Mouse (Mus musculus): ENCODE measurements around the gene Anapc4. TPM values are rescaled to one million over a fixed set of nuclear protein-coding genes. Genes with fewer than 3 reads are reported as not detected.

Anapc4 gene
- total and polyA plus RNA-seq, 3 experiments, result 7.8 to 132 (median 72.5) TPM

DNA sequence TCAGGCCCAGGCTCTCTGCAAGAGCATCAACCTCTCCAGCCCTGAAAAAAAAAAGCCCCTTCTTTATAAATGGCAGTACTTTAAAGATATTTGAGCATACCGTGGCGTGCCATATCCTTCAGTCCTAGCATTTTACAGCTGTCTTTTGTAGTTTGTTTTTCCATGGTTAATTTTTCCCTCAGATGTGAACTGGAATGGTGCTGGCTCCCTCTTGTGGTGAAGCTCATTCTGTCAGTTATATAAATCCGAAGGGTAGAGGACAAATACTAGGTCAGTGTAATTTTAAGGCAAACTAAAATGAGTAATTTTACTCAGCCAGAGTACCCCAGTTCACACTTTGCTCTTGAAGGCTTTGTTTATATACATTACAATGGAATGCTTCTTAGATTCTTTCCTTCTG, 12.1 kb upstream of the Anapc4 start:
- Histone ChIP-seq H3K4me3 (ENCODE audit: low read depth, low read length) (no peak overlapping the region), H3K9me3 (replicated peaks) (no peaks in the 10 kb centered on the region), H3K4me1 (ENCODE audit: insufficient read depth, low read depth, low read length) (0 out of 2 replicates have a peak, but pooled peaks cover 3% of the 10 kb centered on the region), H3K27me3 (ENCODE audit: insufficient read depth, low read length) (no peaks in the 10 kb centered on the region), H3K36me3 (replicated peaks) (peaks cover 79% of the 10 kb centered on the region)
- ATAC-seq (ENCODE audit: extremely low read depth, insufficient number of reproducible peaks, low FRiP score, poor library complexity, severe bottlenecking), result peak; percentile 15; the same call in 1 of the 2 replicates
- 0 out of 2 replicates have a peak, but pooled peaks have one; percentile 31 for TF ChIP-seq CTCF (IDR thresholded peaks at IDR 0.05; ENCODE audit: low read depth, low read length)
- no peak for TF ChIP-seq TAL1 (conservative IDR thresholded peaks at IDR 0.05; ENCODE audit: low read depth, low read length)
- peak; percentile 9 for DNase-seq (ENCODE audit: low spot score)

DNA sequence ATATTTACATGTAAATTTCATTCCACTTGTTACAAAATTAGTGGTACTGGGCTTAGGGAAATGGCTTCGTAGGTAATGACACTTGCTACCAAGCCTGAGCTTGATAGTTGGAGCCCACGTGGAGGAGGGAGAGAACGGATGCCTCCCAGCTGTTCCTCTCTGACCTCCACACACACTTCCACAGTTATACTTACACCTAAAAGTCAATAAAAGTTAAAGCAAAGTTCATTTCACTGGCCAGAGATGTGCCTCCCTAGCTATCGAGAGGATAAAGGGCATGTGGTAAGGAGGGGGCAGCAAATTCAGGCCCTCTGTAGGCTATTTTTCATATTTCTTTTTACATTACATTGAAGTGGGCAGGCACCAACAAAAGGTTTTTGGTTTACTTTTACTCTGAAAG, 5.9 kb upstream of the Anapc4 start:
- Histone ChIP-seq H3K4me3 (ENCODE audit: low read depth, low read length) (no peak overlapping the region), H3K4me1 (ENCODE audit: insufficient read depth, low read depth, low read length) (peaks cover 6% of the 10 kb centered on the region), H3K36me3 (replicated peaks) (peaks cover 49% of the 10 kb centered on the region), H3K27me3 (ENCODE audit: insufficient read depth, low read length) (no peaks in the 10 kb centered on the region), H3K9me3 (replicated peaks) (0 out of 2 replicates have a peak, but pooled peaks cover 3% of the 10 kb centered on the region)
- ATAC-seq (ENCODE audit: extremely low read depth, insufficient number of reproducible peaks, low FRiP score, poor library complexity, severe bottlenecking) (no peak), DNase-seq (ENCODE audit: low spot score) (no peak)
- TF ChIP-seq GATA1 (IDR thresholded peaks at IDR 0.05; ENCODE audit: borderline replicate concordance, low read length) (no peak), POLR2AphosphoS5 (IDR thresholded peaks at IDR 0.05; ENCODE audit: insufficient replicate concordance, low read depth, low read length) (no peak), GATA2 (IDR thresholded peaks at IDR 0.05; ENCODE audit: borderline replicate concordance, low read depth, low read length) (no peak), TAL1 (conservative IDR thresholded peaks at IDR 0.05; ENCODE audit: low read depth, low read length) (no peak), CTCF (IDR thresholded peaks at IDR 0.05; ENCODE audit: low read depth, low read length) (no peak)

DNA sequence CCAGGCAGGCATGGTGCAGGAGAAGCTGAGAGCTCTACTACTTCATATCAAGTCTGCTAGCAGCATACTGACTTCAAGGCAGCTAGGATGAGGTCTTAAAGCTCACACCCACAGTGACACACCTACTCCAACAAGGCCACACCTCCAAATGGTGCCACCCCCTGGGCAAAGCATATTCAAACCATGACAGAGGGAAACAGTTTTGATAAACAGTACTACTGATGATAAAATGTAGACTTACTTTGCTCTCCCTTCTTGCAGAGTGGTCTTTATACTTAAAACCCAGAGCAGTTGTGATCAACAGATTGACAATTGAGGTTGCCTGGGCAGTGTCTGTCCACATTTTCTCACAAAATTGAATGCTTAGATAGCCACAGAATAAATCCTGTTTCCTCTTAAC, 807 bp upstream of the Anapc4 start:
- Histone ChIP-seq H3K27me3 (ENCODE audit: insufficient read depth, low read length) (no peaks in the 10 kb centered on the region), H3K4me3 (ENCODE audit: low read depth, low read length) (peak overlapping the region; percentile 88; the same call in 1 of the 2 replicates), H3K4me1 (ENCODE audit: insufficient read depth, low read depth, low read length) (peaks cover 33% of the 10 kb centered on the region), H3K9me3 (replicated peaks) (0 out of 2 replicates have a peak, but pooled peaks cover 3% of the 10 kb centered on the region), H3K36me3 (replicated peaks) (peaks cover 31% of the 10 kb centered on the region)
- no peak for DNase-seq (ENCODE audit: low spot score)
- ATAC-seq (ENCODE audit: extremely low read depth, insufficient number of reproducible peaks, low FRiP score, poor library complexity, severe bottlenecking), result no peak
- TF ChIP-seq POLR2AphosphoS5 (IDR thresholded peaks at IDR 0.05; ENCODE audit: insufficient replicate concordance, low read depth, low read length) (no peak), GATA2 (IDR thresholded peaks at IDR 0.05; ENCODE audit: borderline replicate concordance, low read depth, low read length) (no peak), TAL1 (conservative IDR thresholded peaks at IDR 0.05; ENCODE audit: low read depth, low read length) (no peak), GATA1 (IDR thresholded peaks at IDR 0.05; ENCODE audit: borderline replicate concordance, low read length) (no peak), CTCF (IDR thresholded peaks at IDR 0.05; ENCODE audit: low read depth, low read length) (no peak)

DNA sequence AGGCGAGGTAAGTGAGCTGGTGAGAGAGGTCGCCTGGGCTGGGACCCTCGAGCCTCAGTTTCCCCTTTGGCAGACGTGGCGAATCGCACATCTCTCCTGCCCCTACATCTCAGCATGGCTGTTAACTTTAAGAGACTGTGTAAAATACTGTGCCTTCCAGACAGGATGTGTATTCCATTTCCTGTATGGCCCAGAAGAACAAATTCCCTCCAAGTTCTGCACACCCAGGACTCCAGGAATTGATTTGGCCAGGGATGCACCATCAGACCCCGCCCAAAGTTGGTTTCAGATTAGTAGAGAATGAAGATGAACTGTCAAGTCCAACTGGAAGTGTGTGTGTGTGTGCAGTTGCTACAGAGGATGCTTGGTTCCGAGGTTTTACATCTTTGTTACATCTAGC, 574 bp downstream of the Anapc4 start:
- no peak for ATAC-seq (ENCODE audit: extremely low read depth, insufficient number of reproducible peaks, low FRiP score, poor library complexity, severe bottlenecking)
- no peak for DNase-seq (ENCODE audit: low spot score)
- H3K27me3 ChIP-seq (ENCODE audit: insufficient read depth, low read length), result no peaks in the 10 kb centered on the region
- H3K36me3 ChIP-seq (replicated peaks), result peaks cover 36% of the 10 kb centered on the region
- H3K9me3 ChIP-seq (replicated peaks), result 0 out of 2 replicates have a peak, but pooled peaks cover 3% of the 10 kb centered on the region
- peaks cover 33% of the 10 kb centered on the region for H3K4me1 ChIP-seq (ENCODE audit: insufficient read depth, low read depth, low read length)
- TF ChIP-seq TAL1 (conservative IDR thresholded peaks at IDR 0.05; ENCODE audit: low read depth, low read length) (no peak), POLR2AphosphoS5 (IDR thresholded peaks at IDR 0.05; ENCODE audit: insufficient replicate concordance, low read depth, low read length) (no peak), GATA1 (IDR thresholded peaks at IDR 0.05; ENCODE audit: borderline replicate concordance, low read length) (no peak), CTCF (IDR thresholded peaks at IDR 0.05; ENCODE audit: low read depth, low read length) (no peak), GATA2 (IDR thresholded peaks at IDR 0.05; ENCODE audit: borderline replicate concordance, low read depth, low read length) (no peak)
- peak overlapping the region; percentile 88 for H3K4me3 ChIP-seq (ENCODE audit: low read depth, low read length)

DNA sequence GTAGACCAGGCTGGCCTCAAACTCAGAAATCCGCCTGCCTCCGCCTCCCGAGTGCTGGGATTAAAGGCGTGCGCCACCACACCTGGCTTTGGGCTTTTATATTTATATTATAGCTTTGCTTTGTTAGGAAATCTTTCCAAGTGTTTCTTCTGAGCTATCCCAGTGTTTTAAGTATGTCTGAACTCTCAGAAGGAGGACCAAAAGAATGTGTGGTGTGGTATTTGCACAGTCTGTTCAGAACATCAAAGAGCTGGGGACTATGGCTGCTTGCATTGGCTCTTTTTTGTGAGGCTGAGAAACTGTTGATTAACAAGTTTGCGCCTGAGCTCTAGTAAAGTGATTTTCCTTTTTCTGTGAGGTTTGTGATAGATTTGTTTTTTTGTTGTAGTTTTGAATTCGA, 10.5 kb downstream of the Anapc4 start:
- Histone ChIP-seq H3K4me3 (ENCODE audit: low read depth, low read length) (no peak overlapping the region), H3K36me3 (replicated peaks) (peaks cover 68% of the 10 kb centered on the region), H3K27me3 (ENCODE audit: insufficient read depth, low read length) (no peaks in the 10 kb centered on the region), H3K9me3 (replicated peaks) (no peaks in the 10 kb centered on the region), H3K4me1 (ENCODE audit: insufficient read depth, low read depth, low read length) (no peaks in the 10 kb centered on the region)
- ATAC-seq (ENCODE audit: extremely low read depth, insufficient number of reproducible peaks, low FRiP score, poor library complexity, severe bottlenecking), result no peak
- TF ChIP-seq CTCF (IDR thresholded peaks at IDR 0.05; ENCODE audit: low read depth, low read length), result no peak
- TF ChIP-seq TAL1 (conservative IDR thresholded peaks at IDR 0.05; ENCODE audit: low read depth, low read length), result no peak
- TF ChIP-seq POLR2AphosphoS5 (IDR thresholded peaks at IDR 0.05; ENCODE audit: insufficient replicate concordance, low read depth, low read length), result no peak
- TF ChIP-seq GATA2 (IDR thresholded peaks at IDR 0.05; ENCODE audit: borderline replicate concordance, low read depth, low read length), result no peak
- TF ChIP-seq GATA1 (IDR thresholded peaks at IDR 0.05; ENCODE audit: borderline replicate concordance, low read length), result no peak
- DNase-seq (ENCODE audit: low spot score), result no peak

DNA sequence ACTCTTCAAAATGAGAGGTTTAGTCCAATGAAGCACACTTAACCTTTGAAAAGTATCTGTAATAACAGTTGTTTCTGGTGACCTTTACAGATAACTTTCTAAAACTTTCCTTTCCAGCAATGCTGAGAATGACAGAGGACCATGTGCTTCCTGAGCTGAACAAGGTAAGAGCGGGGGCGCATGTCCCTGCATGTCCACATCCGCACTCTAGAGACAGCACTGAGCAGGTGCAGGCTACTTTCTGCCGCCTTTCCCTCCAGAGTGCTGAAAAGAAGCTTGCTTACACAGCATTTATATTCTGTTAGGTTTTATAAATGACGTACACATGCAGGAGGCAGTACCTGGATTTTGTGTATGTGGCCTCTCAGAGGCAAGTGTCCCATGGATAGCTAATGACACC, 21.9 kb downstream of the Anapc4 start:
- no peak for DNase-seq (ENCODE audit: low spot score)
- Histone ChIP-seq H3K36me3 (replicated peaks) (peaks cover 75% of the 10 kb centered on the region), H3K4me3 (ENCODE audit: low read depth, low read length) (no peak overlapping the region), H3K4me1 (ENCODE audit: insufficient read depth, low read depth, low read length) (no peaks in the 10 kb centered on the region), H3K27me3 (ENCODE audit: insufficient read depth, low read length) (no peaks in the 10 kb centered on the region), H3K9me3 (replicated peaks) (no peaks in the 10 kb centered on the region)
- TF ChIP-seq POLR2AphosphoS5 (IDR thresholded peaks at IDR 0.05; ENCODE audit: insufficient replicate concordance, low read depth, low read length) (no peak), TAL1 (conservative IDR thresholded peaks at IDR 0.05; ENCODE audit: low read depth, low read length) (no peak), CTCF (IDR thresholded peaks at IDR 0.05; ENCODE audit: low read depth, low read length) (no peak), GATA2 (IDR thresholded peaks at IDR 0.05; ENCODE audit: borderline replicate concordance, low read depth, low read length) (no peak), GATA1 (IDR thresholded peaks at IDR 0.05; ENCODE audit: borderline replicate concordance, low read length) (no peak)
- ATAC-seq (ENCODE audit: extremely low read depth, insufficient number of reproducible peaks, low FRiP score, poor library complexity, severe bottlenecking), result no peak

Measured in G1E (cell line).